Mouse (Mus musculus): ENCODE measurements around the gene Stx19. TPM values are rescaled to one million over a fixed set of nuclear protein-coding genes. Genes with fewer than 3 reads are reported as not detected.

Stx19 gene
- polyA plus RNA-seq, 1 experiment from 2014 or later: 0.07 TPM

DNA sequence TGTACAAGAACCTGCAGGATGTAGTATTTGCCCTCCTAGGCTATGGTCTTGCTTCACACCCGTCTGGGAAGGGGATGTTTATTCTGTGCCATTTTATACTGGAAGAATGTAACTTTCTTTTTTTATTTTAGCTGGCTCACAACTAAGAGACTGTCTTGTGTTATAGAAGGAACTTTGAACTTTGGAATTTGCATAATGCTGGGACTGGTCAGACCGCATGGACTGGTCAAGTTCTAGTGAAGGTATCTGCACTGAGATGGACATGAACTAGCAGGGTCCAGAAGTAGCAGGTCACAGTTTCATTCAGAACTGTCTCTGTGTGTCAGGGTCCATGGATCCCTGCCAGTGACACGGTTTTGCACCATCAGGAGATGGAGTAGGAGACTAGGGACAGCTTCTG, 14.6 kb upstream of the Stx19 start:
- no peaks in the 10 kb centered on the region for H3K9me3 ChIP-seq (ENCODE audit: control insufficient read depth, low read length)
- H3K4me1 ChIP-seq (ENCODE audit: control insufficient read depth, insufficient read depth, low read length): no peaks in the 10 kb centered on the region
- no peak for ATAC-seq (ENCODE audit: low FRiP score)
- H3K36me3 ChIP-seq (ENCODE audit: control insufficient read depth, insufficient read depth, low read length): no peaks in the 10 kb centered on the region
- H3K4me2 ChIP-seq: no peak overlapping the region
- no peak overlapping the region for H3K27ac ChIP-seq (ENCODE audit: low read depth, low read length)
- H3K27me3 ChIP-seq (ENCODE audit: control insufficient read depth, insufficient read depth, low read length): no peaks in the 10 kb centered on the region
- 88% methylated on average over 3 of the region's 3 CpGs for WGBS
- no peak overlapping the region for H3K4me3 ChIP-seq (ENCODE audit: low read depth, low read length)
- DNase-seq (ENCODE audit: low spot score, missing footprints): no peak
- H3K9ac ChIP-seq (ENCODE audit: low read length): no peak overlapping the region

GRCm38 (mm10) chr16:62804621-62805020, 9.9 kb upstream of the Stx19 start:
- Histone ChIP-seq H3K27me3 (ENCODE audit: control insufficient read depth, insufficient read depth, low read length) (no peaks in the 10 kb centered on the region), H3K36me3 (ENCODE audit: control insufficient read depth, insufficient read depth, low read length) (no peaks in the 10 kb centered on the region), H3K4me2 (no peak overlapping the region), H3K27ac (ENCODE audit: low read depth, low read length) (no peak overlapping the region), H3K9me3 (ENCODE audit: control insufficient read depth, low read length) (no peaks in the 10 kb centered on the region), H3K4me1 (ENCODE audit: control insufficient read depth, insufficient read depth, low read length) (no peaks in the 10 kb centered on the region), H3K4me3 (ENCODE audit: low read depth, low read length) (no peak overlapping the region), H3K9ac (ENCODE audit: low read length) (no peak overlapping the region)
- no peak for ATAC-seq (ENCODE audit: low FRiP score)
- 92% methylated on average over 3 of the region's 3 CpGs for WGBS
- no peak for DNase-seq (ENCODE audit: low spot score, missing footprints)

- H3K4me1 ChIP-seq (ENCODE audit: control insufficient read depth, insufficient read depth, low read length): no peaks in the 10 kb centered on the region
- no peak overlapping the region for H3K4me3 ChIP-seq (ENCODE audit: low read depth, low read length)
- H3K4me2 ChIP-seq: no peak overlapping the region
- WGBS: 61% methylated on average over 8 of the region's 8 CpGs
- ATAC-seq (ENCODE audit: low FRiP score) (no peak), DNase-seq (ENCODE audit: low spot score, missing footprints) (no peak)
- H3K27ac ChIP-seq (ENCODE audit: low read depth, low read length): no peak overlapping the region
- no peaks in the 10 kb centered on the region for H3K9me3 ChIP-seq (ENCODE audit: control insufficient read depth, low read length)
- H3K9ac ChIP-seq (ENCODE audit: low read length): no peak overlapping the region
- no peaks in the 10 kb centered on the region for H3K36me3 ChIP-seq (ENCODE audit: control insufficient read depth, insufficient read depth, low read length)
- no peaks in the 10 kb centered on the region for H3K27me3 ChIP-seq (ENCODE audit: control insufficient read depth, insufficient read depth, low read length)
These were observed 7.1 kb upstream of the Stx19 start for GRCm38 (mm10) chr16:62807249-62807979.

DNA sequence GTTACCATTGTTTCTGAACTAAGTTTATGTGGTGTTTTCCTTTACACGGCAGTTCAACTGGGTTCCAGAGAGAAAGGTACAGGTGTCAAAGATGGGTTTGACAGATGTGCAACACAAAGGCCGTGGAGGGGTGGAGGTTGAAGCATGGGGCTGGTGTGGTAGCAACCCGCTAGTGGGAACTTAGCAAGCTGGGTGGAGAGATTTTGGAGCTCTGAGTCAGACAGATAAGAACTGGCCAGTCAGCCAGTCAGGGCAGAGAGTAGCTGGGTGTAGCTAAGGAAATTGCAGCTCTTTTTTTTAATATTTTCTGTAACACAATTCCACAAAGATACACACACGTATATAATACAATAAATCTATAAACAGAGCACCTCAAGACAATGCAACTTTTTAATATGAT, 3.6 kb upstream of the Stx19 start:
- H3K36me3 ChIP-seq (ENCODE audit: control insufficient read depth, insufficient read depth, low read length): no peaks in the 10 kb centered on the region
- H3K4me2 ChIP-seq: no peak overlapping the region
- 88% methylated on average over 4 of the region's 4 CpGs for WGBS
- no peaks in the 10 kb centered on the region for H3K27me3 ChIP-seq (ENCODE audit: control insufficient read depth, insufficient read depth, low read length)
- no peaks in the 10 kb centered on the region for H3K9me3 ChIP-seq (ENCODE audit: control insufficient read depth, low read length)
- no peak for DNase-seq (ENCODE audit: low spot score, missing footprints)
- no peaks in the 10 kb centered on the region for H3K4me1 ChIP-seq (ENCODE audit: control insufficient read depth, insufficient read depth, low read length)
- ATAC-seq (ENCODE audit: low FRiP score): no peak
- no peak overlapping the region for H3K4me3 ChIP-seq (ENCODE audit: low read depth, low read length)
- H3K27ac ChIP-seq (ENCODE audit: low read depth, low read length): no peak overlapping the region
- no peak overlapping the region for H3K9ac ChIP-seq (ENCODE audit: low read length)

DNA sequence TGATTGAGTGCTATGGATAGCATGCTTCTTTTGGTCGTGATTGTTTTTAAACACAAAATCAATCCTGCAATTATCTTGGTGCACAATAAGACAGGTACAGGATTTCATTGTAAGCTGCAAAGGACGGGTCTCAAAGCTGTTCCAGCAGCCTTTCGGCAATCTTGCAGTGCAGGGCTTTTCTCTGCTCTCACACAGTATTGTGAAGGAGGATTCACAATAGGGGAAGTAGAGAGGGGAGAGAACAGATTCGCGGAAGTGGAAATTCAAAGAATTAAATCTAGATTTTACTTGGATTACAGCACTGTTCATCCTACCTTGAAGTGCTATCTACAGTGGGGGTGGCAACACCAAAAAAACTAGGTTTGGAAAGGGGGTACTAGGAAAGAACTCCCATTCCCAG, 686 bp upstream of the Stx19 start:
- Histone ChIP-seq H3K9me3 (ENCODE audit: control insufficient read depth, low read length) (no peaks in the 10 kb centered on the region), H3K4me2 (no peak overlapping the region), H3K4me1 (ENCODE audit: control insufficient read depth, insufficient read depth, low read length) (no peaks in the 10 kb centered on the region), H3K27ac (ENCODE audit: low read depth, low read length) (no peak overlapping the region), H3K4me3 (ENCODE audit: low read depth, low read length) (no peak overlapping the region), H3K27me3 (ENCODE audit: control insufficient read depth, insufficient read depth, low read length) (no peaks in the 10 kb centered on the region), H3K9ac (ENCODE audit: low read length) (no peak overlapping the region), H3K36me3 (ENCODE audit: control insufficient read depth, insufficient read depth, low read length) (no peaks in the 10 kb centered on the region)
- DNase-seq (ENCODE audit: low spot score, missing footprints) (no peak), ATAC-seq (ENCODE audit: low FRiP score) (no peak)
- 80% methylated on average over 5 of the region's 5 CpGs for WGBS

DNA sequence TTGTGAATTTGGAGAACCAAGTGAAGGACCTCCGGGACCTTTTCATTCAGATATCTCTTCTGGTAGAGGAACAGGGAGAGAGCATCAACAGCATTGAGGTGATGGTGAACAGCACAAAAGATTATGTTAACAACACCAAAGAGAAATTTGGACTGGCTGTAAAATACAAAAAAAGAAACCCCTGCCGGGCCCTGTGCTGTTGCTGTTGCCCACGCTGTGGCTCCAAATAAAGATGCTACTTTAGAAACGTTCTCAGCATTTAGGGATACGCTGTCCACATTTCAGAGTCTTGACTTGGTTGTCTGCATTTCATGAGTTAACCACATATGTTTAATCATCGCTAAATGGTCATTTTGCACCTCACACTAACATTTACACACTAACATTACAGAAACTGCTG, 8.0 kb downstream of the Stx19 start:
- Histone ChIP-seq H3K27ac (ENCODE audit: low read depth, low read length) (no peak overlapping the region), H3K4me3 (ENCODE audit: low read depth, low read length) (no peak overlapping the region), H3K27me3 (ENCODE audit: control insufficient read depth, insufficient read depth, low read length) (no peaks in the 10 kb centered on the region), H3K9ac (ENCODE audit: low read length) (no peak overlapping the region), H3K4me2 (no peak overlapping the region), H3K9me3 (ENCODE audit: control insufficient read depth, low read length) (no peaks in the 10 kb centered on the region), H3K4me1 (ENCODE audit: control insufficient read depth, insufficient read depth, low read length) (no peaks in the 10 kb centered on the region), H3K36me3 (ENCODE audit: control insufficient read depth, insufficient read depth, low read length) (no peaks in the 10 kb centered on the region)
- 95% methylated on average over 6 of the region's 6 CpGs for WGBS
- ATAC-seq (ENCODE audit: low FRiP score) (no peak), DNase-seq (ENCODE audit: low spot score, missing footprints) (no peak)

DNA sequence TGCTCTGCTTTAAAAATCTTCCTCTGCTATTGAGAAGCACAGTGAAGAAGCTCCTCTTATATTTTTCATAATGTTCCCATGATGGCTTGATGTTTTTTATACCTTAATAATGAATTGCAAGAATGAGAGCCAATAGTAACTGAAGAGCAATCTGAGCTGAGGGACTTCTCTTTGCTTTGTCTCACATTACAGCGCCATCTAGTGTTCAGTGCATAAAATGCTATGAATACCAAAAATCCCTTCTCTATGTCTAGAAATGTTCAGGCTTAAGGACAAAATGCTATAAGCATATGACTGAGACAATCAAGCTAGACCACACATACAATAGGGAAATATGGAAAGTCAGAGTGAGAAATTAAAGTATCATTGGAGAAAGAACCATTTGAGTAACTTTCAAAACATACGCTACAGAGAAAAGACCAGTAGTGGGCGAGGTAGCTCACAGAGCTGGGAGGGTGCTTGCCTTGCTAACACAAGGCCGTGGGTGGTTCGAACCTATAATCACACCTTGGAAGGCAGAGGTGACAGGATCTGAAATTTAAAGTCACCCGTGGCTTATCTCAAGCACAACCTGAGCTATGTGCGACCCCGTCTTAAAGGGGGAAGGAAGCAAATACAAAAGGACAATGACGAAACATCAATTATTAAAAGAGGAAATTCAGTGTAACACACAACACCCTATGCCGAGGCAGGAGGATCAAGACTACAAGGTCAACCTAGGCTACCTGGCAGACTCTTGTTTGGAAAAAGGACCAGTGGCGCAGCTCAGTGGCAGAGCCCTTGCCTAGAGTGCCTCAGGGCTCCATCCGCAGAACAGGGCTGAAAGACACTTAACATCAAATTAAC, 11.9 kb downstream of the Stx19 start:
- H3K36me3 ChIP-seq (ENCODE audit: control insufficient read depth, insufficient read depth, low read length): no peaks in the 10 kb centered on the region
- 78% methylated on average over 12 of the region's 12 CpGs for WGBS
- DNase-seq (ENCODE audit: low spot score, missing footprints) (peak; percentile 87), ATAC-seq (ENCODE audit: low FRiP score) (0 out of 2 replicates have a peak, but pooled peaks have one; percentile 55)
- H3K27me3 ChIP-seq (ENCODE audit: control insufficient read depth, insufficient read depth, low read length): no peaks in the 10 kb centered on the region
- no peaks in the 10 kb centered on the region for H3K4me1 ChIP-seq (ENCODE audit: control insufficient read depth, insufficient read depth, low read length)
- H3K4me2 ChIP-seq: no peak overlapping the region
- no peak overlapping the region for H3K4me3 ChIP-seq (ENCODE audit: low read depth, low read length)
- no peak overlapping the region for H3K27ac ChIP-seq (ENCODE audit: low read depth, low read length)
- H3K9ac ChIP-seq (ENCODE audit: low read length): no peak overlapping the region
- no peaks in the 10 kb centered on the region for H3K9me3 ChIP-seq (ENCODE audit: control insufficient read depth, low read length)

GRCm38 (mm10) chr16:62832027-62832426, 17.6 kb downstream of the Stx19 start:
- Histone ChIP-seq H3K9ac (ENCODE audit: low read length) (no peak overlapping the region), H3K27me3 (ENCODE audit: control insufficient read depth, insufficient read depth, low read length) (no peaks in the 10 kb centered on the region), H3K4me1 (ENCODE audit: control insufficient read depth, insufficient read depth, low read length) (no peaks in the 10 kb centered on the region), H3K27ac (ENCODE audit: low read depth, low read length) (no peak overlapping the region), H3K4me2 (no peak overlapping the region), H3K9me3 (ENCODE audit: control insufficient read depth, low read length) (no peaks in the 10 kb centered on the region), H3K4me3 (ENCODE audit: low read depth, low read length) (no peak overlapping the region), H3K36me3 (ENCODE audit: control insufficient read depth, insufficient read depth, low read length) (no peaks in the 10 kb centered on the region)
- ATAC-seq (ENCODE audit: low FRiP score) (0 out of 2 replicates have a peak, but pooled peaks have one; percentile 6), DNase-seq (ENCODE audit: low spot score, missing footprints) (no peak)
- WGBS: 91% methylated on average over 2 of the region's 2 CpGs

- WGBS: 14% methylated on average over 4 of the region's 4 CpGs
- H3K4me2 ChIP-seq: no peak overlapping the region
- no peak overlapping the region for H3K27ac ChIP-seq (ENCODE audit: low read depth, low read length)
- H3K36me3 ChIP-seq (ENCODE audit: control insufficient read depth, insufficient read depth, low read length): no peaks in the 10 kb centered on the region
- no peak overlapping the region for H3K4me3 ChIP-seq (ENCODE audit: low read depth, low read length)
- ATAC-seq (ENCODE audit: low FRiP score) (peak; percentile 67), DNase-seq (ENCODE audit: low spot score, missing footprints) (peak; percentile 91)
- no peaks in the 10 kb centered on the region for H3K9me3 ChIP-seq (ENCODE audit: control insufficient read depth, low read length)
- H3K27me3 ChIP-seq (ENCODE audit: control insufficient read depth, insufficient read depth, low read length): no peaks in the 10 kb centered on the region
- H3K4me1 ChIP-seq (ENCODE audit: control insufficient read depth, insufficient read depth, low read length): no peaks in the 10 kb centered on the region
- no peak overlapping the region for H3K9ac ChIP-seq (ENCODE audit: low read length)
These were observed 18.0 kb downstream of the Stx19 start for GRCm38 (mm10) chr16:62832481-62832880.
